Mouse (Mus musculus): ENCODE data around the gene 1700020A23Rik.

Gene 1700020A23Rik

GRCm38 (mm10) chr2:130449021-130449793, 44.1 kb downstream of the 1700020A23Rik start:
- no peak for ATAC-seq (ENCODE audit: insufficient number of reproducible peaks, low FRiP score, low TSS enrichment)

GRCm38 (mm10) chr2:130449794-130450433, 44.9 kb downstream of the 1700020A23Rik start, which contains the start of gene Ptpra:
Gene Ptpra (plus strand): TSS chr2:130450278.
- peak; percentile 95 for ATAC-seq (ENCODE audit: insufficient number of reproducible peaks, low FRiP score, low TSS enrichment)

GRCm38 (mm10) chr2:130450434-130450796, 45.4 kb downstream of the 1700020A23Rik start:
- ATAC-seq (ENCODE audit: insufficient number of reproducible peaks, low FRiP score, low TSS enrichment), result peak; percentile 80

GRCm38 (mm10) chr2:130451086-130451726, 46.1 kb downstream of the 1700020A23Rik start:
- ATAC-seq (ENCODE audit: insufficient number of reproducible peaks, low FRiP score, low TSS enrichment), result no peak

- no peak for ATAC-seq (ENCODE audit: insufficient number of reproducible peaks, low FRiP score, low TSS enrichment)
Observed at GRCm38 (mm10) chr2:130451727-130452090, 46.6 kb downstream of the 1700020A23Rik start.

- ATAC-seq (ENCODE audit: insufficient number of reproducible peaks, low FRiP score, low TSS enrichment), result no peak
Observed at GRCm38 (mm10) chr2:130452266-130452665, 47.2 kb downstream of the 1700020A23Rik start.

- no peak for ATAC-seq (ENCODE audit: insufficient number of reproducible peaks, low FRiP score, low TSS enrichment)
Observed at GRCm38 (mm10) chr2:130453421-130453820, 48.4 kb downstream of the 1700020A23Rik start.

GRCm38 (mm10) chr2:130454748-130455370, 49.8 kb downstream of the 1700020A23Rik start:
- peak; percentile 53; the same call in 1 of the 2 replicates for ATAC-seq (ENCODE audit: insufficient number of reproducible peaks, low FRiP score, low TSS enrichment)

Measured in cerebellum, adult (tissue).